Mouse (Mus musculus) myocyte (in vitro differentiated cells): Measurements from ENCODE around the gene Klrb1b. TPM values are rescaled to one million over a fixed set of nuclear protein-coding genes. Genes with fewer than 3 reads are reported as not detected.

Source experiments
- H3K27me3 ChIP-seq: one replicate; pipeline ENCODE4 v1.6.1; 2011; ENCODE audit not compliant: control insufficient read depth, insufficient read depth, insufficient read length
- H3K36me3 ChIP-seq: one replicate; pipeline ENCODE4 v1.6.1; 2011; ENCODE audit not compliant: control insufficient read depth, insufficient read depth
- H3K4me2 ChIP-seq: one replicate; pipeline ENCODE4 v1.6.1; 2011; ENCODE audit warnings: low read depth, control low read depth
- H3K4me3 ChIP-seq: one replicate; pipeline ENCODE4 v1.5.1; 2011; ENCODE audit warnings: mild to moderate bottlenecking, control low read depth, moderate library complexity
- H3K79me2 ChIP-seq: one replicate; pipeline ENCODE4 v1.6.1; 2011; ENCODE audit not compliant: control insufficient read depth, insufficient read depth
- H3ac ChIP-seq: one replicate; pipeline ENCODE4 v1.6.1; 2011; ENCODE audit not compliant: control insufficient read depth, insufficient read length
- CEBPB ChIP-seq: IDR thresholded peaks from 2 replicates; pipeline ENCODE4 v1.6.1; 2011; ENCODE audit warnings: mild to moderate bottlenecking, moderate library complexity; ENCODE audit not compliant: poor library complexity, insufficient read depth, severe bottlenecking
- E2F4 ChIP-seq: IDR thresholded peaks from one replicate; pipeline ENCODE4 v1.6.1; 2011; ENCODE audit warnings: mild to moderate bottlenecking, control low read depth, moderate library complexity; ENCODE audit not compliant: insufficient read depth
- MAX ChIP-seq: IDR thresholded peaks from one replicate; pipeline ENCODE4 v1.6.1; 2011; ENCODE audit warnings: low read depth, mild to moderate bottlenecking, control low read depth
- MYOD1 ChIP-seq, 3 experiments: IDR thresholded peaks; one replicate each; pipeline ENCODE4 v1.6.1; 2011; ENCODE audit warnings: control low read depth in 2 of 3, low read depth in 2 of 3, mild to moderate bottlenecking in 2 of 3, moderate library complexity in 1 of 3; ENCODE audit not compliant: insufficient read length in 2 of 3, control insufficient read depth in 1 of 3
- MYOG ChIP-seq, 3 experiments: IDR thresholded peaks; one replicate each; pipeline ENCODE4 v1.6.1; 2011; ENCODE audit warnings: control low read depth in 2 of 3, low read depth in 2 of 3, mild to moderate bottlenecking in 2 of 3; ENCODE audit not compliant: insufficient read length in 2 of 3, control insufficient read depth in 1 of 3, insufficient read depth in 1 of 3
- POLR2A ChIP-seq: IDR thresholded peaks from one replicate; pipeline ENCODE4 v1.6.1; 2011; ENCODE audit warnings: low read depth, mild to moderate bottlenecking, control low read depth, moderate library complexity; ENCODE audit not compliant: insufficient read length
- POLR2AphosphoS2 ChIP-seq: IDR thresholded peaks from one replicate; pipeline ENCODE4 v1.6.1; 2011; ENCODE audit warnings: low read depth, control low read depth; ENCODE audit not compliant: insufficient read length
- REST ChIP-seq: IDR thresholded peaks from one replicate; pipeline ENCODE4 v1.6.1; 2011; ENCODE audit warnings: mild to moderate bottlenecking, control low read depth, moderate library complexity; ENCODE audit not compliant: insufficient read depth, insufficient read length
- SRF ChIP-seq: IDR thresholded peaks from one replicate; pipeline ENCODE4 v1.6.1; 2011; ENCODE audit warnings: low read depth; ENCODE audit not compliant: control insufficient read depth, insufficient read length
- TCF12 ChIP-seq: IDR thresholded peaks from one replicate; pipeline ENCODE4 v1.6.1; 2011; ENCODE audit warnings: mild to moderate bottlenecking, control low read depth; ENCODE audit not compliant: poor library complexity, insufficient read depth, severe bottlenecking
- TCF3 ChIP-seq: IDR thresholded peaks from one replicate; pipeline ENCODE4 v1.6.1; 2011; ENCODE audit warnings: low read depth, control low read depth; ENCODE audit not compliant: insufficient read length
- USF1 ChIP-seq: IDR thresholded peaks from one replicate; pipeline ENCODE4 v1.6.1; 2011; ENCODE audit warnings: low read depth, mild to moderate bottlenecking, control low read depth, moderate library complexity
- polyA plus RNA-seq: library from polyadenylated mRNA; unstranded; fragments of >200 nt; fragmentation: generic; extraction: Trizol; gene quantifications from one replicate; pipeline ENCODE4 v1.2.1, GENCODE M21; 2012; ENCODE audit warnings: missing spikeins

Gene Klrb1b
- polyA plus RNA-seq: not detected

- Histone ChIP-seq H3K79me2 (no peaks in the 10 kb centered on the region), H3ac (no peak within 1 kb of the TSS), H3K4me2 (no peak within 1 kb of the TSS), H3K36me3 (no peaks in the 10 kb centered on the region), H3K4me3 (no peak within 1 kb of the TSS), H3K27me3 (no peaks in the 10 kb centered on the region)
- TF ChIP-seq POLR2AphosphoS2: no peak
- no peak for TF ChIP-seq REST
- TF ChIP-seq SRF: no peak
- TF ChIP-seq MYOD1 (IDR thresholded peaks at IDR 0.05; ENCODE audit: control insufficient read depth in 1 of 3, insufficient read length in 2 of 3, low read depth in 2 of 3): no peak
- no peak for TF ChIP-seq POLR2A
- TF ChIP-seq USF1: no peak
- no peak for TF ChIP-seq MAX
- TF ChIP-seq TCF12: no peak
- no peak for TF ChIP-seq TCF3
- no peak for TF ChIP-seq MYOG (IDR thresholded peaks at IDR 0.05; ENCODE audit: control insufficient read depth in 1 of 3, insufficient read depth in 1 of 3, insufficient read length in 2 of 3, low read depth in 2 of 3)
- no peak for TF ChIP-seq E2F4
Observed at GRCm38 (mm10) chr6:128826132-128826531, at the start of gene Klrb1b, which contains the start of gene Gm44511. Klrb1b (minus strand) TSS chr6:128826331. Gm44511 (minus strand) TSS chr6:128826315.

DNA sequence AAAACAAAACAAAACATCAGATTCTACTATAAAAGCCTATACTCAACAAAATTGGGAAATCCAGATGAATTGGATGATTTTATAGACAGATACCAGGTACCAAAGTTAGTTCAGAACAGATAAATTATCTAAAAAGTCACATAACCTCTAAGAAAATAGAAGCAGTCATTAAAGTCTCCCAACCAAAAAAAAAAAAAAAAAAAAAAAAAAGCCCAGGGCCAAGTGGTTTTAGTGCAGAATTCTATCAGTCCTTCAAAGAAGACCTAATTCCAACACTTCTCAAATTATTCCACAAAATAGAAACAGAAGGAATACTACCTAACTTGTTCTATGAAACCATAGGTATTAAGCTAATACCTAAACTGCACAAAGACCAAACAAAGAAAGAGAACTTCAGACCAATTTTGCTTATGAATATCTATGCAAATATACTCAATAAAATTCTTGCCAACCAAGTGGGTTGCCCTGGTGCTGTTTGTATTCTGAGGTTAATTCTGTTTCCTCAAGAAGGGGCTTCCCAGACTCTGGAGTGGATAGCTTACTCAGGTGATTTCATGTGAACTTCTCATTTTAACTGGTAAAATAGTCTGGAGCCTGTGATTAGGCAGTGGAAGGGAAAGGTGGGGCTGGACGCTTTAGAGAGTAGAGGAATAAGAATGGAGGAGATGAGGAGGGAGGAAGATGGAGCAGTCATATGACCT is 45.9 kb upstream of the Klrb1b start:
- TF ChIP-seq USF1: no peak
- TF ChIP-seq REST: no peak
- no peak for TF ChIP-seq CEBPB
- TF ChIP-seq E2F4: no peak
- TF ChIP-seq POLR2A: no peak
- no peak for TF ChIP-seq SRF
- no peak for TF ChIP-seq TCF12
- no peak for TF ChIP-seq TCF3
- no peak for TF ChIP-seq MAX
- TF ChIP-seq MYOG (IDR thresholded peaks at IDR 0.05; ENCODE audit: control insufficient read depth in 1 of 3, insufficient read depth in 1 of 3, insufficient read length in 2 of 3, low read depth in 2 of 3): no peak
- no peak for TF ChIP-seq POLR2AphosphoS2
- no peak for TF ChIP-seq MYOD1 (IDR thresholded peaks at IDR 0.05; ENCODE audit: control insufficient read depth in 1 of 3, insufficient read length in 2 of 3, low read depth in 2 of 3)
- no peaks in the 10 kb centered on the region for H3K36me3 ChIP-seq
- H3K79me2 ChIP-seq: no peaks in the 10 kb centered on the region
- no peak overlapping the region for H3K4me3 ChIP-seq
- H3K27me3 ChIP-seq: no peaks in the 10 kb centered on the region
- no peak overlapping the region for H3ac ChIP-seq
- H3K4me2 ChIP-seq: no peak overlapping the region

DNA sequence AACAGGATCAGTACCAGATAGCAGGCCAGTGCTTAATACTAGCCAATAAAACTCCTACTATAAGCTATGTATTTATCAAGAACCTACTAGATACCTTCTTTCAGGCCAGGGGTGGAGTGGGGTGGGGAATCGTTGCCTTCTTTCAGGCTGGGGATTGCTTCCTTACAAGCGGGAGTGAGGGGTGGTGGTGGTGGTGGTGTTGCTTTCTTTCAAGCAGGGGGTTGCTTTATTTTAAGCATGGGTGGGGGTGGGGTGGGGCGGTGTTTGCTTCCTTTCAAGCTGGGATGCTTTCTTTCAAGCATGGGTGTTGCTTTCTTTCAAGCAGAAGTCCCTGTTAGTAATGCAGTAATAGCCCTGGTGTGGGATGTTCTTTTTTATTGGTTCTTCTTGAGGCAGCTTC is 42.7 kb upstream of the Klrb1b start:
- Histone ChIP-seq H3K36me3 (no peaks in the 10 kb centered on the region), H3ac (no peak overlapping the region), H3K79me2 (no peaks in the 10 kb centered on the region), H3K4me2 (no peak overlapping the region), H3K4me3 (no peak overlapping the region), H3K27me3 (no peaks in the 10 kb centered on the region)
- no peak for TF ChIP-seq TCF12
- no peak for TF ChIP-seq POLR2A
- TF ChIP-seq E2F4: no peak
- no peak for TF ChIP-seq POLR2AphosphoS2
- TF ChIP-seq MAX: no peak
- TF ChIP-seq MYOD1 (IDR thresholded peaks at IDR 0.05; ENCODE audit: control insufficient read depth in 1 of 3, insufficient read length in 2 of 3, low read depth in 2 of 3): no peak
- TF ChIP-seq TCF3: no peak
- no peak for TF ChIP-seq USF1
- TF ChIP-seq CEBPB: no peak
- TF ChIP-seq MYOG (IDR thresholded peaks at IDR 0.05; ENCODE audit: control insufficient read depth in 1 of 3, insufficient read depth in 1 of 3, insufficient read length in 2 of 3, low read depth in 2 of 3): no peak
- no peak for TF ChIP-seq REST
- no peak for TF ChIP-seq SRF

- H3K36me3 ChIP-seq: no peaks in the 10 kb centered on the region
- TF ChIP-seq REST (no peak), MYOD1 (IDR thresholded peaks at IDR 0.05; ENCODE audit: control insufficient read depth in 1 of 3, insufficient read length in 2 of 3, low read depth in 2 of 3) (no peak), TCF12 (no peak), USF1 (no peak), POLR2AphosphoS2 (no peak), SRF (no peak), CEBPB (no peak), POLR2A (no peak), MYOG (IDR thresholded peaks at IDR 0.05; ENCODE audit: control insufficient read depth in 1 of 3, insufficient read depth in 1 of 3, insufficient read length in 2 of 3, low read depth in 2 of 3) (no peak), MAX (no peak), TCF3 (no peak), E2F4 (no peak)
- no peak overlapping the region for H3ac ChIP-seq
Observed at GRCm38 (mm10) chr6:128857976-128858375, 31.8 kb upstream of the Klrb1b start.

More at GRCm38 (mm10) chr6:128857976-128858375, 31.8 kb upstream of the Klrb1b start:
- no peaks in the 10 kb centered on the region for H3K27me3 ChIP-seq
- H3K4me2 ChIP-seq: no peak overlapping the region
- H3K4me3 ChIP-seq: no peak overlapping the region
- H3K79me2 ChIP-seq: no peaks in the 10 kb centered on the region
